Mouse (Mus musculus) hindbrain, embryonic 13.5 days (tissue): Measurements from ENCODE around the gene Wipi1. TPM values are rescaled to one million over a fixed set of nuclear protein-coding genes. Genes with fewer than 3 reads are reported as not detected.

Experiments used
- polyA plus RNA-seq: library from polyadenylated mRNA; unstranded; fragments of >200 nt; fragmentation: Nextera tagmentation; extraction: Ambion mirVana; gene quantifications from 2 replicates; pipeline ENCODE4 v1.2.1, GENCODE M21; 2015

The Wipi1 gene
- polyA plus RNA-seq, 1 experiment from 2014 or later: 17.8 TPM

Other genes with a start within 250 kb of the Wipi1 start
- gene Gna13, start 249.1 kb downstream of the Wipi1 start, polyA plus RNA-seq: 15.1 and 16.6 TPM in 2 replicates
- not detected in 2 replicates for gene 9930022D16Rik, start 198.1 kb downstream of the Wipi1 start, polyA plus RNA-seq
- 54.8 and 57.0 TPM in 2 replicates for gene Amz2, start 186.0 kb downstream of the Wipi1 start, polyA plus RNA-seq
- 5.0 and 8.9 TPM in 2 replicates for gene Arsg, start 138.6 kb downstream of the Wipi1 start, polyA plus RNA-seq
- gene Slc16a6, start 138.4 kb downstream of the Wipi1 start, polyA plus RNA-seq: 4.1 and 6.3 TPM in 2 replicates
- gene Prkar1a, start 37.4 kb upstream of the Wipi1 start, polyA plus RNA-seq: 473 and 491 TPM in 2 replicates
- gene Fam20a, start 110.3 kb upstream of the Wipi1 start, polyA plus RNA-seq: 2.4 and 4.0 TPM in 2 replicates
- gene 1700012B07Rik, start 216.1 kb upstream of the Wipi1 start, polyA plus RNA-seq: not detected in 2 replicates